Mouse (Mus musculus) heart, postnatal 0 days (tissue): ENCODE measurements around the gene Apol7e.

Experiments used
- CTCF ChIP-seq: IDR thresholded peaks from 2 replicates; pipeline ENCODE4 v1.5.1; 2016; ENCODE audit warnings: antibody characterized with exemption, control low read depth, low read depth
- EP300 ChIP-seq: IDR thresholded peaks from 2 replicates; pipeline ENCODE4 v1.6.1; 2016; ENCODE audit warnings: antibody characterized with exemption, low read depth

DNA sequence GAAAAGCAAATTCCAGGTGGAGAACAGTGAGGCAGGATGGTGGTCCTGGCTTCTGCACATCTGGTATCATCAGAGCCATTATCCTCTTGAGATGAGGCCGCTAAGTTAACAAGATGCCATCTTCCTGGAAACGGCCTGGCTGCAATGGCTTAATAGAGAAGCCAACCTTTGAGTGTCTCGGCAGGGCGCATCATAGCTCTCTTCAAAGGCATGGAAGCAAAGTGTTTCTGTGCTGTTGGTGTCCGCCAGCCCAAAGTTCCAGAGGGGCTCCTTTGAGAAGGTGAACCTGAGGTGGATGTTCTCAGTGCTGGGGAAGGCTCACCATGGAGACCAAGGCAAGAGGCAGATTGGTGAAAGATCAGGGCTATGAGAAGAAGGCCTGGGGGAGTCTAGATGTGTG lies 32.9 kb downstream of the Apol7e start:
- TF ChIP-seq CTCF (no peak), EP300 (no peak)
